ENCODE assay signal across 10 mouse cellular contexts in the genomic region with DNA sequence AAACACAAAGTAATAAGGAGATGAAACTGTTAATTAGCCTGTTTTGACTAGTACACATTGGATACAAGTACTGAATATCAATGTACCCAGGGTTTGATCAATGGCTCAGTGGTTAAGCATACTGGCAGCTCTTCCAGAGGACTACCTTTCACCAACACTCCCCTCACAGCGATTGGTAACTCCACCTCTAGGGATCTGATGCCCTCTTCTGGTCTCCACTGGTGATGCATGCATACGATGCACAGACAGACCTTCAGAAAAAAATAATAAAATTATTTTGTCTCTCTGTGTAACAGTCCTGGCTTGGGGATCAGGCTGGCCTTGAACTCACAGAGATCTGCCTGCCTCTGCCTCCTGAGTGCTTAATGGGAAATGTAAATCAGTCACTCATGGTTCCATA. TPM values are rescaled to one million over a fixed set of nuclear protein-coding genes. Genes with fewer than 3 reads are reported as not detected.
A peak's percentile ranks its signal among the peaks of the same experiment; 100 is the strongest.
DNase-seq lines count a peak whose midpoint lies in the region.
"Had no signal": no experiment of that assay in that cellular context is flagged by ENCODE, and none has a peak within 500 bp of the region (broad histone marks: within the 10 kb centered on the region; RNA-seq: fewer than 3 reads in every experiment).

No protein-coding gene starts in this region.

- peak; percentile 7 for DNase-seq in gastrocnemius, postnatal 14 days
- no peak for DNase-seq in gastrocnemius, adult 8-10 months (ENCODE audit: low spot score in 2 of 2)
- DNase-seq in urinary bladder, postnatal 14 days (ENCODE audit: low spot score) = peak; percentile 36
- DNase-seq in urinary bladder, adult 18-20 months (ENCODE audit: low spot score in 2 of 2) = no peak
- peak; percentile 28 to 38 for DNase-seq in layer of hippocampus, postnatal 10 days (ENCODE audit: low spot score in 2 of 2)
- DNase-seq in thymus, postnatal 25 days = peak; percentile 41
- DNase-seq in frontal cortex, adult 2 months (ENCODE audit: extremely low spot score in 1 of 2, low spot score in 1 of 2) = no peak
- DNase-seq in gastrocnemius, postnatal 4 days (ENCODE audit: low spot score in 2 of 2) = no peak

- intact Hi-C loops in gastrocnemius, postnatal 14 days (cut with DNase I; ENCODE audit: low total_unique reads) = no loop called here

RNA-seq across cellular contexts. Expression of gene Btf3, which starts 15.3 kb away (rescaled TPM):
- 100 to 1,000 TPM; 243 to 260 TPM for total RNA-seq in gastrocnemius, postnatal 14 days (2021)
- 100 to 1,000 TPM; 208 to 239 (median 210) TPM for total RNA-seq in gastrocnemius, adult 8-10 months (2022)
- total RNA-seq in layer of hippocampus, postnatal 10 days (2021) = 100 to 1,000 TPM; 240 to 268 TPM
- 302 and 345 TPM in 2 replicates for polyA plus RNA-seq in frontal cortex, adult 2 months (2012; rRNA removed)
- 100 to 1,000 TPM; 364 to 369 TPM for total RNA-seq in gastrocnemius, postnatal 4 days (2021)

RNA-seq across cellular contexts. Expression of gene Foxd1, which starts 21.9 kb away (rescaled TPM):
- under 1 TPM; 0.09 to 0.18 TPM for total RNA-seq in gastrocnemius, postnatal 14 days (2021)
- total RNA-seq in gastrocnemius, adult 8-10 months (2022) = under 1 TPM in 1 of 4 experiments, not detected in 3; 0.11 TPM
- 1 to 10 TPM; 1.5 to 1.6 TPM for total RNA-seq in layer of hippocampus, postnatal 10 days (2021)
- polyA plus RNA-seq in frontal cortex, adult 2 months (2012; rRNA removed) = 0.84 and 1.2 TPM in 2 replicates
- total RNA-seq in gastrocnemius, postnatal 4 days (2021) = under 1 TPM; 0.44 to 0.60 TPM

RNA-seq across cellular contexts. Expression of gene Gm21976, which starts 52.4 kb away (rescaled TPM):
- not detected for total RNA-seq in gastrocnemius, postnatal 14 days (2021)
- total RNA-seq in gastrocnemius, adult 8-10 months (2022) = not detected
- total RNA-seq in layer of hippocampus, postnatal 10 days (2021) = not detected
- not detected in 2 replicates for polyA plus RNA-seq in frontal cortex, adult 2 months (2012; rRNA removed)
- total RNA-seq in gastrocnemius, postnatal 4 days (2021) = not detected
- total RNA-seq: ES-E14 had no signal
- polyA plus RNA-seq: limb, embryonic 15.5 days had no signal

Comparison
In these comparisons a context has a peak if more than half of its experiments do, and no peak if none do; other contexts are left out.
1. DNase-seq: peak in gastrocnemius, postnatal 14 days (single experiment), urinary bladder, postnatal 14 days (single experiment), layer of hippocampus, postnatal 10 days (2 of 2) and thymus, postnatal 25 days (single experiment); none in gastrocnemius, adult 8-10 months (0 of 2), urinary bladder, adult 18-20 months (0 of 2), frontal cortex, adult 2 months (0 of 2) and gastrocnemius, postnatal 4 days (0 of 2).